Mouse (Mus musculus): ENCODE measurements around the gene Fam104a.
A peak's percentile ranks its signal among the peaks of the same experiment; 100 is the strongest.

Gene Fam104a

DNA sequence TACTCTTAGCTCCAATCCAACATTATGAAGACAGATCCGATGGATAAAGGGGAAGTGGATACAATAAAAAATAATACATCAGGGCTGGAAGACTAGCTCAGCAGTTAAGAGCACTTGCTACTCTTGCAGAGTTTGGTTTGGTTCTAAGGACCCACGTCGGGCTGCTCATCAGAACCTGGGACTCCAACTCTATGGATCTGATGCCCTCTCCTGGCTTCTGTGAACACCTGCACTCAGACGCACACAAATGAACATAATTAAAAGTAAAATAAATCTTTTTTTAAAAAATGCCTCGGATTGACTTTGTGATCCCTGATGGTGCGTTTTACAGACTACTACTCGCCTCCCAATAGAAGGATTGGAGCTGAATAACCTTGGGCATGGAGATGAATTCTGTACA is 53.3 kb downstream of the Fam104a start:
- no peak for DNase-seq

DNA sequence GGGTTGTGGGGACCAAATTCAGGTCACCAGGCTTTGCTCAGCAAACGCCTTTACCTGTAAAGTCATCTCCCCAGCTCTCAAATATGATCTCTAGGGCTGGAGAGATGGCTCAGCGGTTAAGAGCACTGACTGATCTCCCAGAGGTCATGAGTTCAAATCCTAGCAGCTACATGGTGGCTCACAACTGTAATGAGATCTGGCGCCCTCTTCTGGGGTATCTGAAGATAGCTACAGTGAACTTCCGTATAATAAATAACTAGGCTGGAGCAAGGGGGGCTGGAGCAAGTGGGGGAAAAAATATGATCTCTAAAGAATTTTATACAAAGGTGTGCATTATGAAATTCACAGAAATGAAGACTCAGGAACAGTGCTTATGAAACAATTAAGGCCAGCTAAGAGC is 56.2 kb downstream of the Fam104a start:
- peak; percentile 38 for DNase-seq

DNA sequence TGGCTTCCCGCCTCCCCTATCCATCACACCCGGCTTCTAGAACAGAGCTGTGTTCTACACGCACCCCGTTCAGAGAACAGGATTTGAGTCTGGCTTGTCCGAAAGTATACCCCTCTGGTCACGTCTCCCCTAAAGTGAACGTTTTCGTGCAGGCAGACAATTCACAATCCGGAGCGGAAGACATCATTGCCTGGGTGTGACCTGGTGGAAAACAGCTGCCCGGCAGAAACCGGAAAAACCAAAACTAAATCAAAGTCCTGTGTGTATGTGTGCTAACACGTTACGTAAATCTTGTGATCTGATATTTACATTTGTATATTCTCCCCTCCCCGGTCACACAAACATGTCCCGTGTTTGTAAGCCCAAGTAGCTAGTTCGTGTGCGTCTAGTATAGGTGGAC is 58.5 kb downstream of the Fam104a start:
- no peak for DNase-seq

DNA sequence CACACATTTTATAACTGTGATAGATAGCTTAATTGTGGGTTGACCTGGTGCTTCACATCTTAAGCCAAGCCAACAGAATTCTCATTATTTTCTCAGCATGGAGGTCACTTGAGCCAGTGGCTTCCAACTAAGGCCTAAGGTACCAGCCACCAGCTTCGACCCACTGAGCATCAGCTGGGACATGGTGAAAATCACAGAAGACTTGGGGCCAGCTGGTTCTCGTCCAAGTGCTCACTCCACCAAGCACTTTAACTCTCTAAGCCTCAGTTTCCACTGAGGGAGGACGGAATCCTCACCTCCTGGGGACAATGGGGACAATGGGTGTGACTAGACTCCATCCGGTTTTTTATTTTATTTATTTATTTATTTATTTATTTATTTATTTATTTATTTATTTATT is 61.9 kb downstream of the Fam104a start:
- no peak for DNase-seq

DNA sequence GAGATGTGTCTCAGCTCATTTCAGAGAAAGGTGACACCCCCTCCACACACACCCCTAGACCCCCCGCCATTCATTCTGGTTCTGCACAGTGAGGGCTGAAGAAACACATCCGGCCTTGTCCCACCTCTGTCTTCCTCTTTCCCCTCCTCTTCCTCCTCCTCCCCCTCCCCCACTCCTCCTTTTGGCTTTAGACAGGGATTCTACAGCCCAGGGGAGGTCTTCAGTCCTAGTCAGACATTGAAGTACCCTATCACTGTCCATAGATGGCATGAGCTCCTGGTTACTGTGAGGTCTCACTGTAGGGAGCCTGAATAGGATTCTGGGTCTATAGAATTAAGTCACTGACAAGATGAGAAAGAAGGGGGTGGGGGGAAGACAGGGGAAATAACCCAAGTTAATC is 63.0 kb downstream of the Fam104a start:
- DNase-seq: no peak

DNA sequence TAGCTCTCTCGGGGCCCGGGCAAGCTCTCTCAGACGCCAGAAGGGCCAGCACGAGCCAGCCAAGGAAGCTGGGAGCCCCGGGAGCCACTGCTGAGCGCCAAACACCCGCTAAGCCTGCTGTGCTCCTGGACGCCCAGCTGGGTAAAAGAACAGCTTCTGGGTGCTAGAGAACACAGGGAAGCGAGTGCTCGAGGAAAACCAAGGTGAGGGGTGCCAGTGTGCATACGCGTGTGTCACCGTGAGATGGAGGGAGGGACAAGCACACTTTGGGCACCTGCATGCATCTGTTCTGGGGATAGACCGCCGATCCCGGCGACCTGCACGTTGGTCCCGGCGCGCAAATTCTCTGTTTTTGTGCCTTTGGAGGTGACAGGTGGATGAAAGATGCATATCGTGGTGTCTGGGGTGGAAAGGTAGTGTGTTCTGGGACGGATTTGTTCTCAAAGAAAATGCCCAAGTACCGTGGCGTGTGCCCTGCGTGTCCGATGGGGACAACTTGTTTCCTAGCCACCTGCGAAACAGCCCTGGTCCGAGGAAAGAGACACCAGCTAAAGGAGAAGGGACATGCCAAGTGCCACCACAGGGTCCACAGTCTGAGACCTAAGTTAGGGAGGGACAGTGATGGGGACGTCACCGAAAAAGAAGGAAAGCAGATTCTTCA is 64.4 kb downstream of the Fam104a start:
- no peak for DNase-seq

DNA sequence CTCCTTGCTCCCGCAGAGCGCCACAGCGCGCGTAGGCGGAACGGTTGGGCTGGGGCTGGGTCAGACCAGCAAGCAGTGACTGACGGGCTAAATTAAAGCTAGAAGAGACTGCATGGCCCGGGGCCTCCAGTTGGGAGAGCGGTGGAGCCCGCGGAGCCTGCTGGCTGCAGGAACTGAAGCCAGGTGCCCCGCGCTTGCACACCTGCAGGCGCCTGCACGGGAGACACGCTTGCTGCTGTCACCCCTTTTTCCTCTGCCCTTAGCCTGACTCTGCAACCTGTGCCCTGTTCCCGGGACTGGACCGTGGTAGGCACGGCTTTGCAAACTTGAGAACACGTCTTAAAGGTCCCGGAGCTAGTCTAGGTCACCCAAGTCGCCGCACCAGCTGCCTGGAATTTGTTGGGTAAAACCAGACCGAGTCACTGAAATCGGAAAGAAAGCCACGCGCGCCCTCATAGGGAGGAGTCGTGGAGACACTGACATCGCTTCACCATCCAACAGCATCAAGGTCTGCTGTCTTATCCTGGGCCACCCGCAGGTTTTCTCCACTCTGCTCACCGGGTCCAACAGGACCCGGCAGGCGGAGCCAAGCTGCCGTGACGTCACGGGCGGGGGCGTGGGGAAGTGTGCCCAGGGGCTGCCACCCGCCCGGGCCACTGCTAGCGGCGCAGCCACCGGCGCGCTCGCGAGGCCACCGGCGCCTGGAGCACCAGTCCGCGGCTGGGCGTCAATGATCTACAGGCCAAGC is 65.1 kb downstream of the Fam104a start, which contains the start of gene Sstr2:
Gene Sstr2 (plus strand): TSS at position 671 of the 748 bp plus-strand sequence.
- DNase-seq: peak; percentile 89

DNA sequence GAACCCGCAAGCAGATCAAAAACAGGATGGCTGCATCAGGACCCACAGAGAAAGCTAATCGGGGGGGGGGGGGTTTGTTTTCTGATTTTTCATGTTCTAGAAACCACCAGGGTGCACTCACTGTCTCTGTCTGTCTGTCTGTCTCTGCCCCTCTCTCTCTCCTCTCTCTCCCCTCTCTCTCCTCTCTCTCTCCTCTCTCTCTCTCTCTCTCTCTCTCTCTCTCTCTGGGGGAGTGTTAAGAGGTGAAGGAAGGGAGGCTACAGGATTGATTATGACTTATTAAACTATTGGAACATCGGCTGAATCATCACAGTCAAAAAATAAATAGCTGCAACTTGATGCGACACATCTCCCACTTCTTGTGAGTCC is 65.7 kb downstream of the Fam104a start:
- no peak for DNase-seq

DNA sequence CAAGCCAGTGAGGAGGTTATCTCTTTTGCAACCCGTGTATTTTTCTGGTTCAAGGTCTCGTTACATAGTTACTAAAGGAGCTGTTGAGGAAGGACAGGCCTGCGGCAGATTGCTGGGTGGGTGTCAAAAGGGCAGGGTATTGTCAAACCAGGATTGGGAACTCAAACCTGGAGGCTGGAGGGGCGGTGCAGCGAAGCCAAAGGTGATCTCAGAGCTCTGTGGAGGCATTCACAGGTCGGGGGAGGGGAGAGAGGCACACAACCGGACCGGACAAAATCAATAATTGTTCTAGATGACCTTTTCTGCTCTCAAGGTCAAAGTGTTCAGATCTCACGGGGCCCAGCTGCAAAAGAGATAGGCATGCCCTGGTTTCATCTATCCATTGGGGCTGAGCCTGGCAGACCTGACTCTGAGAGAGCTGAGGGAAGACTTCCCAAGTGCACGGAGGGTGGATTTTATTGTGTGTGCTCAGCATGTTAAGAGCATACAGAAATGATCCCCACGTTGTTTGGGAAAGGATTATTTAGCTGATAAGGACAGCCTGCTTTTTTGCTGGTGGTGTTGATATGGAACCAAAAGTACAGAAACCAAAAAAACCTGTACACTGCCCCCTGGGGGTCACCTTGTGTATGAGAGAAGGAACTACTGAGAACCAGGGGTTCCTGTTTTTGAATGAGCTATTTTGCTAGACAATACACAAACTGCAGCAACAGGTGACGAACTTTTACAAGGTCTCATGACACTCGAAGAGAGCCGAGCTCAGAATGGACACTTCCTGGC is 66.6 kb downstream of the Fam104a start:
- DNase-seq: peak; percentile 86

DNA sequence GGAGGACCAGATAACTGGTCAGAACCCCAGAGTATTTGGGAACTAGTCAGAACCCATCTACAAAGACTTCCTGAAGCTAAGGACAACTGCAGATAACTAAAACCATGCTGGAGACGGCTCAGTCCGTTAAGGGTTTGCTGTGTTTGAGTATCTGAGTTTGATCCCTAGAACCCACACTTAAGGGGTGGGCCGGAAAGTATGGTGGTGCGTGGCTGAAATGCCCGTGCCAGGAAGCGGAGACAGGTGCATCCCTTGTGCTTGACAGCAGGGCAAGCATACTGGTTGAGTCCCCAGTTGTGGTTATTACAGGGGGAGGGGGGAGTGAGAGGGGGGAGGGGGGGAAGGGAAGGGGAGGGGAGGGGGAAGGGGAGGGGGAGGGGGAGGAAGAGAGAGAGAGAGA is 69.5 kb downstream of the Fam104a start:
- no peak for DNase-seq

DNA sequence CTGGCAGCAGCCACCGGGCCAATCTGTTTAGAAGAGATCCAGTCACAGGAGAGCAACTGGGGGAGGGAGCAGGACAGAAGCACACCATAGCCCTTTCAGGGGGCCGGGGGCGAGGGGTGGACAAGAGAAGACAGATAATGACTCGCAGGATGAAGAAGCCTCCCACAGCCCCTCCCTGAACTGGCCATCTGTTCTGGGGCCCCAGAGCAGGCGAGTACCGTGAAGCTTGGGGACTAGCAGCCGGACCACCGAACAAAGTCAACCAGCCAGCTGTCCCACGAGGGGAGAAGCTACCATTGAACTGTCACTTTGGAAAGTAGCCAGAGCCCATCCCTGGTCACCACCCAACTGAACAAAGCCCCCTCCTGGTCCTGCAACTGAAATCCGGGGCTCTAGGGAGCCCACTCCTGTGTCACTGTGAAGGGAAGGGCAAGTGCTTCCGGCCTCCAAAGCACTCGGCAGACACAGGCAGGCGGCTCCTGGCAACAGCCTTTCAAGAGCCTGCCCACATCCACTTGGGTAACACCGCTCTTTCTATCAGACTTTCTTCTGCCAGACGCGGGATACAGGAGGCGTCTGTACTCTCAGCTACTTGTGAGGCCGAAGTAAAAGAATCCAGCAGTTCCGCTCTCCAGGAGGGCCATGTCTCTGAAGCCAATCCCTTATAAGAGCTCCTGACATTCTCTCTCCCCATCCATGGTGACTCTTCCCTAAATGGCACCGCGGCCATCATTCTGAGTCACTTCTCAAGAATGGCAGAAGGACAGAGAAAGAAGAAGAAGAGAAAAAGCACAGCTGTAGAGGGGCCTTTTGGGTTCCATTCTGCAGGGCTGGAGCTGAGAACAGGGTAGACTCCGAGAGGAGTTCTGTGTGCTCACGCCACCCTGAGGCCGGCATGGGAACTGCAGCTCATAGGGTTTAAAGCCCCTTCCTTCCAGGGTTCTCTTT is 72.0 kb downstream of the Fam104a start:
- DNase-seq: peak; percentile 59

Measured in kidney, postnatal 10 days (tissue).